Mouse (Mus musculus): Measurements from ENCODE around the gene Rhoq. TPM values are rescaled to one million over a fixed set of nuclear protein-coding genes. Genes with fewer than 3 reads are reported as not detected.

Rhoq gene
- polyA plus RNA-seq, 1 experiment from 2014 or later = 6.2 TPM

GRCm38 (mm10) chr17:86948801-86949200 lies 14.1 kb upstream of the Rhoq start:
- Histone ChIP-seq H3K27me3 (replicated peaks; ENCODE audit: control insufficient read depth, insufficient read depth, low read length) (no peaks in the 10 kb centered on the region), H3K9me3 (replicated peaks; ENCODE audit: control insufficient read depth, low read length) (no peaks in the 10 kb centered on the region), H3K4me3 (ENCODE audit: low read depth, low read length) (no peak overlapping the region), H3K36me3 (ENCODE audit: control insufficient read depth, insufficient read depth, low read length) (no peaks in the 10 kb centered on the region), H3K4me1 (ENCODE audit: control insufficient read depth, insufficient read depth, low read length) (no peaks in the 10 kb centered on the region), H3K9ac (ENCODE audit: low read length) (no peak overlapping the region), H3K4me2 (ENCODE audit: low read length) (no peak overlapping the region), H3K27ac (ENCODE audit: low read depth, low read length) (no peak overlapping the region)
- no peak for ATAC-seq
- DNase-seq (ENCODE audit: low spot score) = no peak
- WGBS = 85% methylated on average over 6 of the region's 6 CpGs

GRCm38 (mm10) chr17:86957239-86957638 lies 5.6 kb upstream of the Rhoq start:
- Histone ChIP-seq H3K27ac (ENCODE audit: low read depth, low read length) (no peak overlapping the region), H3K9me3 (replicated peaks; ENCODE audit: control insufficient read depth, low read length) (no peaks in the 10 kb centered on the region), H3K4me2 (ENCODE audit: low read length) (no peak overlapping the region), H3K4me3 (ENCODE audit: low read depth, low read length) (no peak overlapping the region), H3K27me3 (replicated peaks; ENCODE audit: control insufficient read depth, insufficient read depth, low read length) (no peaks in the 10 kb centered on the region), H3K9ac (ENCODE audit: low read length) (no peak overlapping the region), H3K36me3 (ENCODE audit: control insufficient read depth, insufficient read depth, low read length) (no peaks in the 10 kb centered on the region), H3K4me1 (ENCODE audit: control insufficient read depth, insufficient read depth, low read length) (peaks cover 3% of the 10 kb centered on the region; the same call in 1 of the 2 replicates)
- ATAC-seq (no peak), DNase-seq (ENCODE audit: low spot score) (no peak)
- 93% methylated on average over 5 of the region's 5 CpGs for WGBS

- H3K36me3 ChIP-seq (ENCODE audit: control insufficient read depth, insufficient read depth, low read length) = no peaks in the 10 kb centered on the region
- H3K4me1 ChIP-seq (ENCODE audit: control insufficient read depth, insufficient read depth, low read length) = peaks cover 3% of the 10 kb centered on the region; the same call in 1 of the 2 replicates
- H3K27me3 ChIP-seq (replicated peaks; ENCODE audit: control insufficient read depth, insufficient read depth, low read length) = no peaks in the 10 kb centered on the region
- DNase-seq (ENCODE audit: low spot score) = no peak
- H3K9ac ChIP-seq (ENCODE audit: low read length) = no peak overlapping the region
- WGBS = 85% methylated on average over 14 of the region's 14 CpGs
- no peak overlapping the region for H3K27ac ChIP-seq (ENCODE audit: low read depth, low read length)
- no peak for ATAC-seq
- no peak overlapping the region for H3K4me3 ChIP-seq (ENCODE audit: low read depth, low read length)
- H3K9me3 ChIP-seq (replicated peaks; ENCODE audit: control insufficient read depth, low read length) = no peaks in the 10 kb centered on the region
- H3K4me2 ChIP-seq (ENCODE audit: low read length) = no peak overlapping the region
Measured at GRCm38 (mm10) chr17:86957968-86958367, 4.9 kb upstream of the Rhoq start.

- H3K27ac ChIP-seq (ENCODE audit: low read depth, low read length) = no peak overlapping the region
- WGBS = 68% methylated on average over 8 of the region's 8 CpGs
- H3K9me3 ChIP-seq (replicated peaks; ENCODE audit: control insufficient read depth, low read length) = no peaks in the 10 kb centered on the region
- no peak overlapping the region for H3K4me3 ChIP-seq (ENCODE audit: low read depth, low read length)
- H3K4me2 ChIP-seq (ENCODE audit: low read length) = peak overlapping the region; percentile 72; the same call in 1 of the 2 replicates
- peaks cover 12% of the 10 kb centered on the region; the same call in 1 of the 2 replicates for H3K4me1 ChIP-seq (ENCODE audit: control insufficient read depth, insufficient read depth, low read length)
- no peaks in the 10 kb centered on the region for H3K27me3 ChIP-seq (replicated peaks; ENCODE audit: control insufficient read depth, insufficient read depth, low read length)
- no peaks in the 10 kb centered on the region for H3K36me3 ChIP-seq (ENCODE audit: control insufficient read depth, insufficient read depth, low read length)
- ATAC-seq (no peak), DNase-seq (ENCODE audit: low spot score) (no peak)
- no peak overlapping the region for H3K9ac ChIP-seq (ENCODE audit: low read length)
Measured at GRCm38 (mm10) chr17:86961301-86961841, 1.5 kb upstream of the Rhoq start.

DNA sequence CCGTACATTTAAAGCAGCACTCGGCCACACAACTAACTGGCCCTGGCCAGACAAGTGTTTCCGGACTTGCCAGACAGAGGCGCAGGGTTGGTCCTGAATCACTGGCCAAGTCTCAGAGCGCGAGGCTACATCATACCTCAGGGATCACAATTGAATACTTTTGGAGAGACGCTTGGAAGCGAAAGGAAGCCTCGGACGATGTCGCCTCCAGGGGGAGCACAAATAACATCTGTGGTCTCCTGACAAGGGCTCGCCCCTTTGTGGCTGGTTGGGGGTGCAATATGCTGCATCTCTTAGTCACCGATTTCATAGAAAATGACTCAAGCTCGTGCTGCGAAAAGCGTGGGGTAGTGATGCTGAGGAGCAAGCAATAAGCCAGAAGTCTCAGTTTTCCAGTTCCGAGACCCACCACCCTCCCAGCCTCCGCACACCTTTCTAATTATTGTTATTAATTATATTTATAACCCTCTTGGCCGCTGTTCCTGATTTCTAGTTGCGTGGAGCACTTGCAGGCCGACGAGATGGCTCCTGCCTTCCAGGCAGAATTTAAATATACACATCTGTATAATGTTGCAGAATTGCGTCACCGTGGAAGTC lies 487 bp upstream of the Rhoq start:
- peak overlapping the region; percentile 75 for H3K9ac ChIP-seq (ENCODE audit: low read length)
- no peaks in the 10 kb centered on the region for H3K27me3 ChIP-seq (replicated peaks; ENCODE audit: control insufficient read depth, insufficient read depth, low read length)
- H3K4me2 ChIP-seq (ENCODE audit: low read length) = peak overlapping the region; percentile 72
- WGBS = under 1% methylated on average over 24 of the region's 24 CpGs
- peak overlapping the region; percentile 68 for H3K4me3 ChIP-seq (ENCODE audit: low read depth, low read length)
- 0 out of 2 replicates have a peak, but pooled peaks cover 2% of the 10 kb centered on the region for H3K36me3 ChIP-seq (ENCODE audit: control insufficient read depth, insufficient read depth, low read length)
- ATAC-seq = peak; percentile 63
- H3K9me3 ChIP-seq (replicated peaks; ENCODE audit: control insufficient read depth, low read length) = no peaks in the 10 kb centered on the region
- peak; percentile 93 for DNase-seq (ENCODE audit: low spot score)
- peak overlapping the region; percentile 77 for H3K27ac ChIP-seq (ENCODE audit: low read depth, low read length)
- H3K4me1 ChIP-seq (ENCODE audit: control insufficient read depth, insufficient read depth, low read length) = peaks cover 12% of the 10 kb centered on the region; the same call in 1 of the 2 replicates

GRCm38 (mm10) chr17:86963586-86963902 lies 662 bp downstream of the Rhoq start:
- H3K4me1 ChIP-seq (ENCODE audit: control insufficient read depth, insufficient read depth, low read length) = peaks cover 12% of the 10 kb centered on the region; the same call in 1 of the 2 replicates
- H3K4me2 ChIP-seq (ENCODE audit: low read length) = peak overlapping the region; percentile 72
- 0 out of 2 replicates have a peak, but pooled peaks cover 2% of the 10 kb centered on the region for H3K36me3 ChIP-seq (ENCODE audit: control insufficient read depth, insufficient read depth, low read length)
- peak overlapping the region; percentile 75 for H3K9ac ChIP-seq (ENCODE audit: low read length)
- H3K27me3 ChIP-seq (replicated peaks; ENCODE audit: control insufficient read depth, insufficient read depth, low read length) = no peaks in the 10 kb centered on the region
- no peaks in the 10 kb centered on the region for H3K9me3 ChIP-seq (replicated peaks; ENCODE audit: control insufficient read depth, low read length)
- ATAC-seq = peak; percentile 44
- H3K27ac ChIP-seq (ENCODE audit: low read depth, low read length) = peak overlapping the region; percentile 77
- peak overlapping the region; percentile 68 for H3K4me3 ChIP-seq (ENCODE audit: low read depth, low read length)
- 1% methylated on average over 21 of the region's 26 CpGs for WGBS
- DNase-seq (ENCODE audit: low spot score) = peak; percentile 61

GRCm38 (mm10) chr17:86964041-86964440 lies 1.2 kb downstream of the Rhoq start:
- H3K36me3 ChIP-seq (ENCODE audit: control insufficient read depth, insufficient read depth, low read length) = 0 out of 2 replicates have a peak, but pooled peaks cover 2% of the 10 kb centered on the region
- H3K9me3 ChIP-seq (replicated peaks; ENCODE audit: control insufficient read depth, low read length) = no peaks in the 10 kb centered on the region
- peak overlapping the region; percentile 72 for H3K4me2 ChIP-seq (ENCODE audit: low read length)
- H3K4me1 ChIP-seq (ENCODE audit: control insufficient read depth, insufficient read depth, low read length) = peaks cover 12% of the 10 kb centered on the region; the same call in 1 of the 2 replicates
- H3K27ac ChIP-seq (ENCODE audit: low read depth, low read length) = no peak overlapping the region
- H3K4me3 ChIP-seq (ENCODE audit: low read depth, low read length) = peak overlapping the region; percentile 68
- H3K9ac ChIP-seq (ENCODE audit: low read length) = peak overlapping the region; percentile 75
- 0% methylated on average over 5 of the region's 6 CpGs for WGBS
- DNase-seq (ENCODE audit: low spot score) (peak; percentile 35), ATAC-seq (no peak)
- no peaks in the 10 kb centered on the region for H3K27me3 ChIP-seq (replicated peaks; ENCODE audit: control insufficient read depth, insufficient read depth, low read length)

- H3K27me3 ChIP-seq (replicated peaks; ENCODE audit: control insufficient read depth, insufficient read depth, low read length) = no peaks in the 10 kb centered on the region
- H3K4me3 ChIP-seq (ENCODE audit: low read depth, low read length) = peak overlapping the region; percentile 68
- H3K9me3 ChIP-seq (replicated peaks; ENCODE audit: control insufficient read depth, low read length) = no peaks in the 10 kb centered on the region
- DNase-seq (ENCODE audit: low spot score) = peak; percentile 88
- peak overlapping the region; percentile 72 for H3K4me2 ChIP-seq (ENCODE audit: low read length)
- H3K4me1 ChIP-seq (ENCODE audit: control insufficient read depth, insufficient read depth, low read length) = peaks cover 12% of the 10 kb centered on the region; the same call in 1 of the 2 replicates
- 0 out of 2 replicates have a peak, but pooled peaks cover 2% of the 10 kb centered on the region for H3K36me3 ChIP-seq (ENCODE audit: control insufficient read depth, insufficient read depth, low read length)
- no peak overlapping the region for H3K27ac ChIP-seq (ENCODE audit: low read depth, low read length)
- ATAC-seq = peak; percentile 57
- 0% methylated on average over 10 of the region's 10 CpGs for WGBS
- peak overlapping the region; percentile 1; the same call in 1 of the 2 replicates for H3K9ac ChIP-seq (ENCODE audit: low read length)
Measured at GRCm38 (mm10) chr17:86964502-86964901, 1.6 kb downstream of the Rhoq start.

DNA sequence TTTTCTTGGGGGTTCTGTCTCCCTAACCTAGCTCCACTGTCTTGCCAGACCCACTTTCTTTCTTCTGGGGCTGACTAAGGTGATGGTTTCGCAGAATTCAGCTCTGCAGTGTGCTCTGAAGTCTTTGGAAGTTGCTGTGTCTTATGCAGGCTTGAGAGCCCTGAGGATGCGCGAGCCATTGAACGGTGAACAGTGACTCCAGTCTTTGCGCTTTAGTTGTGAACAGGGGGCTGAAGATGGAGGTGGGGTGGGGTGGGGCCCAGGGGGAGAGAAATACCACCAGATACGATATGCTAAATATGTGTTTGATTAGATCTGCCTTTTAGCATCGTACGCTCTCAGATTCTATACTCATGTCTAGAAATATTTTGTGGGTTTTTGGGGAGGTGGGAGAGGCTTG lies 2.2 kb downstream of the Rhoq start:
- no peak for DNase-seq (ENCODE audit: low spot score)
- Histone ChIP-seq H3K4me2 (ENCODE audit: low read length) (peak overlapping the region; percentile 72), H3K4me3 (ENCODE audit: low read depth, low read length) (no peak overlapping the region; the same call in 1 of the 2 replicates), H3K27me3 (replicated peaks; ENCODE audit: control insufficient read depth, insufficient read depth, low read length) (no peaks in the 10 kb centered on the region), H3K27ac (ENCODE audit: low read depth, low read length) (no peak overlapping the region), H3K9me3 (replicated peaks; ENCODE audit: control insufficient read depth, low read length) (no peaks in the 10 kb centered on the region), H3K36me3 (ENCODE audit: control insufficient read depth, insufficient read depth, low read length) (0 out of 2 replicates have a peak, but pooled peaks cover 2% of the 10 kb centered on the region), H3K4me1 (ENCODE audit: control insufficient read depth, insufficient read depth, low read length) (peaks cover 12% of the 10 kb centered on the region; the same call in 1 of the 2 replicates), H3K9ac (ENCODE audit: low read length) (peak overlapping the region; percentile 1; the same call in 1 of the 2 replicates)
- ATAC-seq = no peak
- 87% methylated on average over 8 of the region's 8 CpGs for WGBS
